Mouse (Mus musculus) lung, embryonic 16.5 days (tissue): Measurements from ENCODE around the gene Hs3st4. TPM values are rescaled to one million over a fixed set of nuclear protein-coding genes. Genes with fewer than 3 reads are reported as not detected.

ENCODE experiments used
- ATAC-seq: fragments of 200-750 bp; cut with Nextera tagmentation; 2 replicates; pipeline ENCODE4 v1.8.0; 2017; ENCODE audit warnings: low read depth, mild to moderate bottlenecking, moderate library complexity
- H3K27ac ChIP-seq: fragments of 300-500 bp; sonication (generic); 2 replicates; pipeline ENCODE4 v1.5.1; 2014; ENCODE audit warnings: mild to moderate bottlenecking, control low read depth, low read length
- H3K27me3 ChIP-seq: fragments of 300-500 bp; sonication (generic); 2 replicates; pipeline ENCODE4 v1.6.1; 2014; ENCODE audit warnings: low read depth, low read length, mixed read lengths; ENCODE audit not compliant: control insufficient read depth, insufficient read depth
- H3K36me3 ChIP-seq: fragments of 300-500 bp; sonication (generic); 2 replicates; pipeline ENCODE4 v1.6.1; 2014; ENCODE audit warnings: low read length; ENCODE audit not compliant: control insufficient read depth, insufficient read depth
- H3K4me1 ChIP-seq: fragments of 300-500 bp; sonication (generic); replicated peaks from 2 replicates; pipeline ENCODE4 v1.6.1; 2014; ENCODE audit warnings: low read length, mixed read lengths; ENCODE audit not compliant: control insufficient read depth, insufficient read depth
- H3K4me2 ChIP-seq: fragments of 300-500 bp; sonication (generic); 2 replicates; pipeline ENCODE4 v1.6.1; 2014; ENCODE audit warnings: low read depth, low read length, control low read depth
- H3K4me3 ChIP-seq: fragments of 300-500 bp; sonication (generic); 2 replicates; pipeline ENCODE4 v1.5.1; 2014; ENCODE audit warnings: mild to moderate bottlenecking, low read length, control low read depth
- H3K9ac ChIP-seq: fragments of 300-500 bp; sonication (generic); 2 replicates; pipeline ENCODE4 v1.6.1; 2014; ENCODE audit warnings: low read length, control low read depth
- H3K9me3 ChIP-seq: fragments of 300-500 bp; sonication (generic); 2 replicates; pipeline ENCODE4 v1.6.1; 2016; ENCODE audit warnings: low read length; ENCODE audit not compliant: control insufficient read depth
- WGBS: fragments of 180-500 bp; shearing (Covaris S2); extraction: QIAGEN DNeasy Blood & Tissue Kit; methylation state at CpG from one replicate; pipeline ENCODE4 v1.1.7; 2014; 5-methylcytosine and 5-hydroxymethylcytosine counted together
- polyA plus RNA-seq: library from polyadenylated mRNA; unstranded; fragments of >200 nt; fragmentation: Nextera tagmentation; extraction: Ambion mirVana; gene quantifications from 2 replicates; pipeline ENCODE4 v1.2.1, GENCODE M21; 2015

Hs3st4 gene
- polyA plus RNA-seq, 1 experiment from 2014 or later: 0.05 TPM

DNA sequence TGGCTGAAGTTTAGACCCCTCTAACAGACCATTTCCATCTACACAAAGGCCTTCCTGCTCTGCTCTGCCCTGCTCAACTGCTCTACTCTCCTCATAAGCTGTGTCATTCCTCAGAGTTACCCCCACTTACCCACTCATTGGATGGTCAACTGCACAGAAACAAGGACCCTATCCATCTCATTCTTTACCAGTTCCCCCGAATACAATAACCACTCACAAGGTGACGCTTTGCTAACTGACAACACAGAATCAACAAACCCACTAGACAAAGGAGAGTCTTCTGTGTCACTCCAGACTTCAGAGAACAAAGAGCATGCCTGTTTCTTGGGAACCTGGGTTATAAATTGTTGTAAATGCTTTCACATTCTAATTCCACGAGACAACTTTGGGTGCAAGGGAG, 9.5 kb downstream of the Hs3st4 start:
- H3K4me3 ChIP-seq: no peak overlapping the region
- no peaks in the 10 kb centered on the region for H3K36me3 ChIP-seq
- no peak overlapping the region for H3K4me2 ChIP-seq
- H3K27me3 ChIP-seq: peaks cover 3% of the 10 kb centered on the region; the same call in 1 of the 2 replicates
- H3K9me3 ChIP-seq: no peaks in the 10 kb centered on the region
- no peak overlapping the region for H3K27ac ChIP-seq
- WGBS: 51% methylated on average over 3 of the region's 3 CpGs
- H3K4me1 ChIP-seq: no peaks in the 10 kb centered on the region
- no peak for ATAC-seq
- H3K9ac ChIP-seq: no peak overlapping the region

DNA sequence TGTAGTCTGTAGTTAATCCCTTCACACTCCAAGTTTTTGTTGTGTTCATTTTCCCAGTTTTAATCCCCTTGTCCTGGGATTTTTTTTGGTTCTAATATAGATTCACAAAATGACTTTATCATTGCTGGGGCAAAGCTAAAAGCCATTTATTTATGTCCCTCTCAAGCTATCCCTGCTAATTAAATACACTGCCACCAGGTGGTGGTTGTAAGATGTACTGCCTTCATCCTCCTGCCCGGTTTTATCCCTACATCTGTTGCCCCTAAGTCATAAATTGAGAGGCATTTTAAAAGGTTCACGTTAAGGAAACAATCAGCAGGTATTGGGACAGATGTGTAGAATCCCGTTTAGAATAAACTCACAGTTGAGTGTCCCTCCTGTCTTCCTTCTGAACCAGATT, 14.6 kb downstream of the Hs3st4 start:
- Histone ChIP-seq H3K9me3 (no peaks in the 10 kb centered on the region), H3K27me3 (no peaks in the 10 kb centered on the region), H3K36me3 (no peaks in the 10 kb centered on the region), H3K4me3 (no peak overlapping the region), H3K9ac (no peak overlapping the region), H3K4me1 (no peaks in the 10 kb centered on the region), H3K4me2 (no peak overlapping the region), H3K27ac (no peak overlapping the region)
- 31% methylated on average over 3 of the region's 3 CpGs for WGBS
- ATAC-seq: no peak

DNA sequence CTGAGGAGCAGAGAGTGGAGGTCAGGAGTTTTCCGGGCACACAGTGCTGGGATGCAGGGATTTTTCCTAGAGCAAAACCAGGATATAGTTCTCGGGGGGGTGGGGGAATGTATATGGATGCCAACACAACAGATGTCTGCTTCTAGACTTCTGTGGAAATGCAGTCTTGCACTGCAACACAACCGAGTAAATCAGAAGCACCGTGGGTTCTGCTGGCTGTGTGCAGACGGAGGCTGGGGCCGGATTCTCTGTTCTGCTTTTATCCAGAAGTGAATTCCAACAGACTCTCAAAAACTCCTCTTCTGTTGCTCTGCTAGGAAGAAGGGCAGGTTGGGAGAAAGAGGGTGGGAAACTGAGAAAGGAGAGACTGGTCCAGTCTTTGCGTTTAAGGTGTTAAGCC, 15.9 kb downstream of the Hs3st4 start:
- H3K4me3 ChIP-seq: no peak overlapping the region
- no peak overlapping the region for H3K9ac ChIP-seq
- no peak overlapping the region for H3K4me2 ChIP-seq
- H3K27me3 ChIP-seq: no peaks in the 10 kb centered on the region
- H3K27ac ChIP-seq: no peak overlapping the region
- H3K9me3 ChIP-seq: no peaks in the 10 kb centered on the region
- 39% methylated on average over 7 of the region's 7 CpGs for WGBS
- H3K36me3 ChIP-seq: no peaks in the 10 kb centered on the region
- ATAC-seq: no peak
- no peaks in the 10 kb centered on the region for H3K4me1 ChIP-seq

DNA sequence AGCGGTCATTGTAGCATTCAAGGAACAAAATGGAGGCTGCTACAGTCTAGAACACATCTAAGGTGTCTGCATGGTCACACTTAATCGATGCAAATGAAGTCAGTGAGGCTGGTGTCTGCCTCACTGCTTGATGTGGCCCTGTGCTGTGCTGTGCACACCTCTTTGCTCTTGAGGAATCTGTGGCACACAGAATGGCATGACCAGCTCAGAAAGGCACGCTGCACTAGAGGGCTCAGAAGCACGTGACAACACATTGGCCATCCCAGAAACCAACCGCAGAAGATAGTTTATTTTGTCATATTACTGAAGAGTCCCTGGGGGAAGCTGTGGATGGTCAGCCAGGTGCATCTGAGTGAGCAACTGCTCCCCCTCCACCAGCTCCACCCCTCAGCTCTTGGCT, 44.2 kb downstream of the Hs3st4 start:
- WGBS: 80% methylated on average over 5 of the region's 5 CpGs
- H3K9ac ChIP-seq: no peak overlapping the region
- no peak overlapping the region for H3K4me2 ChIP-seq
- H3K9me3 ChIP-seq: no peaks in the 10 kb centered on the region
- no peak overlapping the region for H3K4me3 ChIP-seq
- H3K27me3 ChIP-seq: no peaks in the 10 kb centered on the region
- no peak for ATAC-seq
- H3K4me1 ChIP-seq: no peaks in the 10 kb centered on the region
- H3K36me3 ChIP-seq: no peaks in the 10 kb centered on the region
- H3K27ac ChIP-seq: no peak overlapping the region

DNA sequence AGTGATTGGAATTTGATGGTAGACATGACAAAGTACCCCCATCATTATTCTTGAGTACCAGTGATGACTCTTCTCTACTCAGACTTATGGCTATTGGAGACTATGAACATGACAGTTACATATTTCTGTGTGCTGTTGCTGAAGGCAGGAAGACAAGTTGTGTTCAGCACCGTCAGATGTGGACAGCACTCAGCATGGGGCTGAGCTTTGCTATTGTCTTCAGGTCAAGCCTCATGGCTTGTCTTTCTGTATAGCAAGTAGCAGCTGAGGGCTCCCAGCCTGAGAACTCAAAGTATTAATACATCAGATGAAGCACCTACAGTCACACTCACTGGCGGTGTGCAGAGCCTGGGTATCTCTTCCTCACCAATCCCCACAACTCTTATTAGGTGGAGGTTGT, 49.6 kb downstream of the Hs3st4 start:
- H3K9ac ChIP-seq: no peak overlapping the region
- ATAC-seq: no peak
- no peak overlapping the region for H3K4me2 ChIP-seq
- no peaks in the 10 kb centered on the region for H3K36me3 ChIP-seq
- no peaks in the 10 kb centered on the region for H3K27me3 ChIP-seq
- no peak overlapping the region for H3K4me3 ChIP-seq
- WGBS: 39% methylated on average over 2 of the region's 2 CpGs
- no peaks in the 10 kb centered on the region for H3K9me3 ChIP-seq
- no peak overlapping the region for H3K27ac ChIP-seq
- H3K4me1 ChIP-seq: no peaks in the 10 kb centered on the region

DNA sequence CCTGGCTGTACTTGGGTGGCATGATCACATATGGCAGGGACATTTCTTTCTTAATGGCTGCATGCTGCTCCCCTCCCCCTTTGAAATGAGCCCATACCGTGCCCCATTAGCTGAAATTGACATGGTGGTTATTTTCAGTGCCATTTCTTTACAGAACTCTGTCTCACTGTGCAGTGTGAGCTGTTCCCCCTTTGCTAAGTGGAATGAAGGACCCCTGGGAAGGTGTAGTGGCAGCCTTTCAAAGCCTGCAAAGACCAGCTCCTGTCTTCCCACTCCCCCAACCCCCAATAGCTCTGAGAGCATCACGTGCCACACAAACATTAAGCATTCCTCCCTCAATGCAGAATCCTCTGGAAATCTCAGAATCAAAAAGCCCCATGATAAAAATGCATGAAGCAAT, 50.7 kb downstream of the Hs3st4 start:
- H3K9ac ChIP-seq: no peak overlapping the region
- no peaks in the 10 kb centered on the region for H3K9me3 ChIP-seq
- no peaks in the 10 kb centered on the region for H3K27me3 ChIP-seq
- no peaks in the 10 kb centered on the region for H3K4me1 ChIP-seq
- no peak overlapping the region for H3K27ac ChIP-seq
- H3K4me3 ChIP-seq: no peak overlapping the region
- H3K4me2 ChIP-seq: no peak overlapping the region
- no peaks in the 10 kb centered on the region for H3K36me3 ChIP-seq
- ATAC-seq: no peak
- WGBS: 78% methylated on average over 2 of the region's 2 CpGs

DNA sequence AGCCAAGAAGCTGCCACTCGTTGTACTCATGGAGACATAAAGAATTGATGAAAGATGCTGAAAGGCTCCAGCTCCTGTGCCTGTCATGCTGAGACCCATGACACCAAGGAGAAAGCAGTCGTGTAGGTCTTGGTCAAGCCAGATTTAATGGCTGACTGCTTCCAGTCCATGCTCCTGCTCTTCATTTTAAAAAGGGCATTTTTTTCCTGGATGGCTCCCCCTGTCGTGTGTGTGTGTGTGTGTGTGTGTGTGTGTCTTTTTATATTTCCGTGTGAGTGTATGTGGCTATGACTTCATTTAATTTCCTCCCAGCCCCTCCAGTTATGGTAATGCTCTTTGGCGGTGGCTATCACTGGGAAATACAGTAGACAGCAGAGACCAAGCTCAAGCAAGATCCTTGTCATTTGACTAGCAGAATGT, 54.6 kb downstream of the Hs3st4 start:
- Histone ChIP-seq H3K27me3 (no peaks in the 10 kb centered on the region), H3K27ac (no peak overlapping the region), H3K4me2 (no peak overlapping the region), H3K36me3 (no peaks in the 10 kb centered on the region), H3K9ac (no peak overlapping the region), H3K4me3 (no peak overlapping the region), H3K4me1 (no peaks in the 10 kb centered on the region), H3K9me3 (no peaks in the 10 kb centered on the region)
- 64% methylated on average over 5 of the region's 5 CpGs for WGBS
- ATAC-seq: no peak

DNA sequence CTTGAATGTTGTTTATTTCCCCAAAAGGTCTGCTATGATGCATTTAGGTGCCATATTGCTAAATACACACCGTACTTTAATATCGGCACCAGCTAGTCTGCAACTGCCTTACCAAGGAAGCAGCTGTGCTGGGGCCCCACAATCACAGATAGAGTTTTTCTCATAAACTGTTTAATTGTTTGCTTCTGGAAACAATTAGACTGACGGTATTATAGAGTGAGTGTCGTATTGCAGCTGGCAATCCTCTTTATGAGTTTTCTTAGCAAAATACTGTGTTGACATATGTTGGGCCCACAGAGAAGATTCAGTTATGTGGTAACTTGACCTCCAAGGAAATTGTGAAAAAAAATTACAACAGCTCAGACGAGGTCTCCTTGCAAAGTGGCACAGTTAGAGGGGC, 56.5 kb downstream of the Hs3st4 start:
- no peak overlapping the region for H3K27ac ChIP-seq
- H3K9ac ChIP-seq: no peak overlapping the region
- H3K9me3 ChIP-seq: no peaks in the 10 kb centered on the region
- no peaks in the 10 kb centered on the region for H3K4me1 ChIP-seq
- ATAC-seq: no peak
- no peaks in the 10 kb centered on the region for H3K36me3 ChIP-seq
- H3K27me3 ChIP-seq: no peaks in the 10 kb centered on the region
- 51% methylated on average over 5 of the region's 5 CpGs for WGBS
- H3K4me2 ChIP-seq: no peak overlapping the region
- H3K4me3 ChIP-seq: no peak overlapping the region

DNA sequence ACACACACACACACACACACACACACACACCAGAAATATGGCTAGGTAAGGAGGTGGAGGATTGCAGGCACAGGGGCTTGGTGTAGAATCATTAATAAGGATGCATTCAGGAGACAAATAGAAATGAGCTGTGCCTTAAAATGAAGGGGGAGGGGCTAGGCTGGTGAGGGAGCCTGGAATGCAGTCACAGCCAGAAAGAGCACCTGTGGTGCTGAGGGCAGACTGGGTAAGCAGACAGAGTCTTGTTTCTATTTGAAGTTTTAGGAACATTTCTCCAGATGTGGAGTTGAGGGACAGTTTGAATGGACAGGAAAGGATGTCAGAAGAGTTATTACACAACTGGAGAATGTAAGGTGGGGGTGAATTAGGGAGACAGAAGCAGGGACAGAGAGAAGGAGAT, 64.7 kb downstream of the Hs3st4 start:
- Histone ChIP-seq H3K9me3 (no peaks in the 10 kb centered on the region), H3K9ac (no peak overlapping the region), H3K4me3 (no peak overlapping the region), H3K27me3 (no peaks in the 10 kb centered on the region), H3K4me2 (no peak overlapping the region), H3K4me1 (no peaks in the 10 kb centered on the region), H3K36me3 (no peaks in the 10 kb centered on the region), H3K27ac (no peak overlapping the region)
- ATAC-seq: no peak

DNA sequence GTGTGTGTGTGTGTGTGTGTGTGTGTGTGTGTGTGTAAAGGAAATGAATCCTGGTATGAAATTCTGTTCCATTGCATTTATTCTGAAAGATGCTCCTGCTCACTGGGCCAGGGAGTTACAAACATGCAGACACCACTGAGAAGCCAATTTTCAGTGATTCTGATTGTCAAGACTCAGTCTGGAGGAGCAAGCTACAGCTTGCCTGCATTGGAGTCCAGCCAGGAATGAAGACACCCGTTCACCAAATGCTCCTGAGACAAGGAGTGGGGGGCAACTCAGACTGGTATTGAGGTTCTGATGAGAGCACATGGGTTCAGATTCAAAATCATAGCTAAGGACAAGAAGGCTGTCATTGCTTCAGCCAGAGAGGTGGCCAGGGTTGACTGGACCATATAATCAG, 66.3 kb downstream of the Hs3st4 start:
- no peak overlapping the region for H3K9ac ChIP-seq
- WGBS: 43% methylated on average over 1 of the region's 1 CpGs
- no peak overlapping the region for H3K4me3 ChIP-seq
- no peak overlapping the region for H3K4me2 ChIP-seq
- H3K27me3 ChIP-seq: no peaks in the 10 kb centered on the region
- no peak overlapping the region for H3K27ac ChIP-seq
- no peaks in the 10 kb centered on the region for H3K9me3 ChIP-seq
- H3K4me1 ChIP-seq: no peaks in the 10 kb centered on the region
- no peaks in the 10 kb centered on the region for H3K36me3 ChIP-seq
- ATAC-seq: no peak
